Mouse (Mus musculus) limb, embryonic 10.5 days (tissue): ENCODE data around the gene Hmbs. TPM values are rescaled to one million over a fixed set of nuclear protein-coding genes. Genes with fewer than 3 reads are reported as not detected.
"Not testable (repeated sequence)": the region's sequence is repeated elsewhere in the genome, so short reads cannot be mapped to it uniquely, and the experiment has no call there.

Experiments
- DNase-seq: peaks from one replicate; pipeline ENCODE4 v3.0.0-alpha.2; 2017; ENCODE audit warnings: low spot score
- H3K27ac ChIP-seq: fragments of 300-500 bp; sonication (generic); 2 replicates; pipeline ENCODE4 v1.5.1; 2016; ENCODE audit warnings: mild to moderate bottlenecking
- H3K27me3 ChIP-seq: fragments of 300-500 bp; sonication (generic); 2 replicates; pipeline ENCODE4 v1.6.1; 2016; ENCODE audit warnings: low read depth, mild to moderate bottlenecking; ENCODE audit not compliant: poor library complexity, severe bottlenecking
- H3K36me3 ChIP-seq: fragments of 300-500 bp; sonication (generic); 2 replicates; pipeline ENCODE4 v1.6.1; 2016; ENCODE audit warnings: mild to moderate bottlenecking, moderate library complexity
- H3K4me1 ChIP-seq: fragments of 300-500 bp; sonication (generic); 2 replicates; pipeline ENCODE4 v1.6.1; 2016
- H3K4me3 ChIP-seq: fragments of 300-500 bp; sonication (generic); 2 replicates; pipeline ENCODE4 v1.5.1; 2016; ENCODE audit warnings: mild to moderate bottlenecking, moderate library complexity
- H3K9me3 ChIP-seq: fragments of 300-500 bp; sonication (generic); replicated peaks from 2 replicates; pipeline ENCODE4 v1.6.1; 2016; ENCODE audit warnings: mild to moderate bottlenecking
- WGBS: fragments of 180-500 bp; shearing (Covaris S2); methylation state at CpG from one replicate; pipeline ENCODE4 v1.1.7; 2016; 5-methylcytosine and 5-hydroxymethylcytosine counted together
- polyA plus RNA-seq: library from polyadenylated mRNA; unstranded; fragments of >200 nt; fragmentation: Nextera tagmentation; extraction: Ambion mirVana; gene quantifications from 2 replicates; pipeline ENCODE4 v1.2.1, GENCODE M21; 2016

The Hmbs gene
- polyA plus RNA-seq, 1 experiment from 2014 or later: 174 TPM

DNA sequence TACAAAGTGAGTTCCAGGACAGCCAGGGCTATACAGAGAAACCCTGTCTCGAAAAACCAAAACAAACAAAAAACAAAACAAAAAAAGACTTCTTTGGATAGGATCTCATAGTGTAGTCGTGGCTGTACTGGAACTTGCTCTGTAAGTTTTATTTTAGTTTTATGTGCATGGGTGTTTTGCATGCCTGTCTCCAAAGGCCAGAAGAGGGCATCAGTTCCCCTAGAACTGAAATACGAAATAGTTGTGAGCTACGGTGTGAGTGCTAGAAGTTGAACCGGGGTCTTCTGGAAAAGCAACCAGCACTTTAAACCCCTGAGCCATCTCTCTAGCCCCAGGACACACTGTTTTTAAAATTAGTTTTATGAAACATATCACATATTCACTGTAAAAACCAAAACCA, 5.5 kb downstream of the Hmbs start:
- Histone ChIP-seq H3K9me3 (peaks cover 2% of the 10 kb centered on the region; the same call in 1 of the 2 replicates), H3K4me3 (no peak overlapping the region), H3K4me1 (peaks cover 32% of the 10 kb centered on the region), H3K36me3 (peaks cover 67% of the 10 kb centered on the region), H3K27ac (no peak overlapping the region), H3K27me3 (no peaks in the 10 kb centered on the region)
- no peak for DNase-seq
- 84% methylated on average over 5 of the region's 5 CpGs for WGBS

DNA sequence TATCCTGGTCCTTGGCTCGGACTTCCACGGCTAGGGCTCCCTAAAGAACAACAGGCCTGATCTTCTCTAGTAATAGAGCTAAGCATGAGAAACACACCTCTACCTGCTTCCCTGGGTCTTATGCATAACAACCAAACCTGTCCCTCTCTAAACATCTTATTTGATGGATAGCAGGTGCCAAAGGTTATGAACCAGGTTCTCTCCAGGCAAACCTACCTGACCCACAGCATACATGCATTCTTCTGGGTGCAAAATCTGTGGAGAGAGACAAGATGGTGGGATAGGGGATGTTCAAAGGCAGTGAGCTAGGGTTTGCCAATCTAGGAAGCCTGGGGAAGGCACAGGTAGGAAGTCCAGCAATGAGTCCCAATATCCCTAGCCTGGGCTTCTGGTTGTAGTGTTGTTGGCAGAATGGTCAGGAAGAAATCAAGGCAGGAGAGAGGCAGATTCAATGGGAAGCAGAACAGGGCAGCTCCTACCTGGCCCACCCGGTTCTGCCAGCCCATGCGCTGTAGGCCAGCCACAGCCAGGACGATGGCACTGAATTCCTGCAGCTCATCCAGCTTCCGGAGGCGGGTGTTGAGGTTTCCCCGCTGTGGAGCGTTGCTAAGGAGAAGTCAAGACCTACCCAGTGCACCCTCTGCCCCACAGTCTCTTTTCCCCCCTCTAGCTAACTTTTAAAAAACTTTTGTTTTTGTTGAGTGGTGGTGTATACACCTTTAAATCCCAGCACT, 6.4 kb downstream of the Hmbs start:
- DNase-seq: no peak
- peaks cover 76% of the 10 kb centered on the region for H3K36me3 ChIP-seq
- peak overlapping the region; percentile 98 for H3K4me3 ChIP-seq
- peaks cover 22% of the 10 kb centered on the region for H3K4me1 ChIP-seq
- no peaks in the 10 kb centered on the region for H3K27me3 ChIP-seq
- peaks cover 2% of the 10 kb centered on the region; the same call in 1 of the 2 replicates for H3K9me3 ChIP-seq
- peak overlapping the region; percentile 11; the same call in 1 of the 2 replicates for H3K27ac ChIP-seq
- WGBS: 69% methylated on average over 9 of the region's 9 CpGs

DNA sequence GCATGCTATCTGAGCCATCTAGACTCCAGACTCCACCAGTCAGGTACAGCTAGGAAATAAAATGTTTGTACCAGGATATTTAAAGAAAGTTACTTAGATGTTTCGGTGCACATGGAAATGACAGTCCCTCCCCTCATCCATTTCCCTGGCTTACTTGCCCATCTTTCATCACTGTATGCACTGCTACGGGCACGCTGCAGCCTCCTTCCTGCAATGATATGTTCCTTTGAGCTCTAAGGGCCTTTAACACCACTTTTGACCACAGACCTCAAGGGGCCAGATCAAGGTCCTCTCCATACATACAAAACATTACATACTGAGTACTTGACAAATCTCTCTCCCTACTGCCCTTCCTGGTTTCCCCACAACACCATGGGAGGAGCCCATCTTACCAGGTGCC, 7.1 kb downstream of the Hmbs start:
- Histone ChIP-seq H3K27me3 (no peaks in the 10 kb centered on the region), H3K4me3 (peak overlapping the region; percentile 98), H3K27ac (no peak overlapping the region), H3K9me3 (peaks cover 2% of the 10 kb centered on the region; the same call in 1 of the 2 replicates), H3K4me1 (peaks cover 16% of the 10 kb centered on the region), H3K36me3 (peaks cover 81% of the 10 kb centered on the region)
- DNase-seq: no peak
- 83% methylated on average over 3 of the region's 3 CpGs for WGBS

DNA sequence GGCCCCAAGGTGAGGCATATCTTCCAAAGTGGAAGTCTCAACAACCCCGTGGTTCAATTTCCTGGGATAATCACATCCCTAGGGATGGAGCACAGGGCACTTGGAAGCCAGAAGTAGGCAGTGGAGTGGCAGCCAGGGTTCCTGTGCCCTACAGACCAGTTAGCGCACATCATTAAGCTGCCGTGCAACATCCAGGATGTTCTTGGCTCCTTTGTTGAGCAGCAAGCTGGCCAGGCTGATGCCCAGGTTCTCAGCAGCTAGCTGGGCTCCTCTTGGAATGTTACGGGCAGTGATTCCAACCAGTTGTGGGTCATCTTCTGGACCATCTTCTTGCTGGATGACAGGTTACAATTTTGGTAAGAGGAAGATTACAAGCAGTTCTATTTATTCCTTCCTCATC, 7.5 kb downstream of the Hmbs start:
- H3K9me3 ChIP-seq, DNase-seq, H3K27me3 ChIP-seq, H3K27ac ChIP-seq: not testable (repeated sequence)
- 52% methylated on average over 4 of the region's 4 CpGs for WGBS
- H3K4me1 ChIP-seq: peaks cover 15% of the 10 kb centered on the region
- H3K36me3 ChIP-seq: peaks cover 81% of the 10 kb centered on the region
- peak overlapping the region; percentile 98 for H3K4me3 ChIP-seq

DNA sequence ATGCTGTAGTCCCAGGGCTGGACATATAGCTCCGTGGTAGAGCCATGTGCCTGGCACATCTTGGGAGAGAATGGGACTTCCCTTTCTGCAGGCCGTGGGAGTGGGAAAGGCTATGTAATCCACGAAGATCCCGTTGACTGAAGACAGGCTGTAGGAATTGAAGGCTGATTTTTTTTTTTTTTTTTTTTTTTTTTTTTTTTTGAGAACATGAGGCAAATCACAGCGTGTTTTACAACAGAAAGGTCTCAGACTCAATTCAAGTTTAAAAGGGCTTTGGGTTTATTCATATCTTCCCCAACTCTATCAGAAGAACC, 8.0 kb downstream of the Hmbs start:
- peaks cover 81% of the 10 kb centered on the region for H3K36me3 ChIP-seq

DNA sequence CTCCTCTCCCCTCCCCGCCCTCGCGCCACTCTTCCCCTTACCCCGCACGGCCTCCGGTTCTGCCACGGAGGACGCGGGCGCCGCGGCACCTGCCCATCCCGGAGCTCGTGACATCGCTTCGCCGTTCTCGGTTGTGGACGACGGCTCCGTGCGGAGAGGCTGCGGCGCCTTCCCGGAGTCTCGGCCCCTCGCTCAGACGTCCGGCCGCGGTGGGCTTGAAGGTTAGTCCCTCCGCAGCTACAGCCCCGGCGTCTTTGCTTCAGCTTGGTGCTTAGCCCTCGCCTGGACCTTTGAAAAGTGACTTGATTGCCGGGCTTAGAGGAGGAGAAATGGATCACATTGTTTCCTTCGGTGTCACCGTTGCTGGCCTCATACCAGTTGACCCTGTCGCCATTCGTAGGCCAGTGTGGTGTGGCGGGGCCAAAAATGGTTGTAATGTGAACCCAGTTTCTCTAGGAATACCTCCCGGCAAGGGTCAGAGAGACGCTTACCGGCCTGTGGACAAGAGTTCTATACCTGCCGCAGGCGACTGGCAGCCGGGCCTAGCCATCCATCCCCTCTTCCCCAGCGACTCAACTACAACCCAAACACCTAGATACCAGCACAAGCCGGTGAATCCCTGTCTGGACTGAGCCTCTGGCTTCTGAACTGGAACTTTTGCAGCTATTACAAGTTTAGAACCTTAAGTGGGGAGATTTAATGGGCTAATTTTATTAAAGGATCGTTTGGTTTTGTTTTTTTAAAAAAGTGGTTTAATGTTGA, 8.5 kb downstream of the Hmbs start:
- Histone ChIP-seq H3K9me3 (peaks cover 2% of the 10 kb centered on the region; the same call in 1 of the 2 replicates), H3K36me3 (peaks cover 81% of the 10 kb centered on the region), H3K4me1 (peaks cover 15% of the 10 kb centered on the region), H3K27ac (peak overlapping the region; percentile 98), H3K27me3 (no peaks in the 10 kb centered on the region), H3K4me3 (peak overlapping the region; percentile 98)
- no peak for DNase-seq
- WGBS: under 1% methylated on average over 50 of the region's 50 CpGs

More for the DNA sequence above, 8.0 kb downstream of the Hmbs start:
- Histone ChIP-seq H3K27me3 (no peaks in the 10 kb centered on the region), H3K9me3 (peaks cover 2% of the 10 kb centered on the region; the same call in 1 of the 2 replicates), H3K27ac (peak overlapping the region; percentile 98), H3K4me1 (peaks cover 15% of the 10 kb centered on the region), H3K4me3 (peak overlapping the region; percentile 98)
- 4% methylated on average over 5 of the region's 5 CpGs for WGBS
- no peak for DNase-seq

DNA sequence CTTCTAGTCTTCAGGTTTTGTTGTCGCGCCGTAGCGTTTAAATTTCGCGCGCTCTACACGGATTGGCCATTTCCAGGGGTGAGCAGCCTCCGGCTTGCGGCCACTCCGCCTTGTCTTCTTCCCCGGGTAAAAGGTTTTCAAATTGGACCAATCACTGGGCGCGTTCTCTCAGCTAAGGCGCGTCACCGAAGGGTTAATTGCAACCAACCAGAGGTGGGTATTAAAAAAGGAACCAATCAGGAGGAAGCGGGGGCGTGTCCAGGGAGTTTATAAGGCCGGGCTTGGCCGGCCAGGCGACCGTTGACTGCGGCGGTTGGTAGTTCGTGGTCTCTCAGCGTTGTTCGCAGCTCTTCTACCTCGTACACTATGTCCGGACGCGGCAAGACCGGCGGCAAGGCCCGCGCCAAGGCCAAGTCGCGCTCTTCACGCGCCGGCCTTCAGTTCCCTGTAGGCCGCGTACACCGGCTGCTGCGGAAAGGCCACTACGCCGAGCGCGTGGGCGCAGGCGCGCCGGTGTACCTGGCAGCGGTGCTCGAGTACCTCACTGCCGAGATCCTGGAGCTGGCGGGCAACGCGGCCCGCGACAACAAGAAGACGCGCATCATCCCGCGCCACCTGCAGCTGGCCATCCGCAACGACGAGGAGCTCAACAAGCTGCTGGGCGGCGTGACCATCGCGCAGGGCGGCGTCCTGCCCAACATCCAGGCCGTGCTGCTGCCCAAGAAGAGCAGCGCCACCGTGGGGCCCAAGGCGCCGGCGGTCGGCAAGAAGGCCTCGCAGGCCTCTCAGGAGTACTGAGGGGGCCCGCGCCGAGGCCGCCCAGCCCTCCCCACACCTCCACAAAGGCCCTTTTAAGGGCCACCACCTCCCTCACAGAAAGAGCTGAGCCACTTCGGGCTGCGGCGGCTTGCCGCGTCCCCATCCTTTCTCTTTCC, 9.4 kb downstream of the Hmbs start, which contains the start of gene H2afx:
TSS of gene H2afx (plus strand) at position 299 of the 935 bp plus-strand sequence.
- under 1% methylated on average over 91 of the region's 91 CpGs for WGBS
- H3K27me3 ChIP-seq: no peaks in the 10 kb centered on the region
- DNase-seq: peak; percentile 98
- peak within 1 kb of the TSS; percentile 98 for H3K27ac ChIP-seq
- H3K9me3 ChIP-seq: peaks cover 2% of the 10 kb centered on the region; the same call in 1 of the 2 replicates
- H3K4me3 ChIP-seq: peak within 1 kb of the TSS; percentile 98
- peaks cover 83% of the 10 kb centered on the region for H3K36me3 ChIP-seq
- peaks cover 15% of the 10 kb centered on the region for H3K4me1 ChIP-seq

DNA sequence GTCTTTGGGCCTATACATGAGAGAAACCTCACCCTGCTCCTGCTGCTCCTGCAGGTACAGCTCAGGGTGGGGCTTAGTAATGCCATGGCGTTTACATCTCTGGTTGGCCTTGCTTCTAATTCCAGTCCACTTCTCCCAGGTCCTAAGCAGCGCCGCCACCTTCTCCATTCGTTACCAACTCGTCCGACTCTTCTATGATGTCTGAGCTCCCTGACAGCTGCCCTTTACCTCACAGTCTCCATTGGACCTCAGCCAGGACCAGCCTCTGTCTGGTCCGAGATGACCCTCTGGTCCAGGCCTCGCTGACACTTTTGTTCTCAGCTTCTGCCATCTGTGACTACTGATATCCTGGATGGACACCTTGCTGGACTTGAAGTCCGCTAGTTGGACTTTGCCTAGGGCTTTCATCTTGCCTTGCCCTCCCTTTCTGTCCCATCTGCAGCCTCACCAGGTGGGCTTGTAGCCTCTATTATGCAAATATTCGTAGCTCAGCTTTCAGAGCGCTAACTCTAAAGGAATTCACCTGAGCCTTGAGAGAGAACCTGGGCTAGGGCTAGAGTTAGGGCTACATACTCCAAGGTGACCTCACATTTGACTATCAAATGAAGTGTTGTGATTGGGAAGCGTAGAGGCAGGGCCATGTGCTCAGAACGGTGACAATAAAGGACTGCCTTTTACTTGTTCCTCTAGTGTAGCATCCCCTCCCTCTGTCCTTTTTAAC, 10.9 kb downstream of the Hmbs start:
- Histone ChIP-seq H3K4me1 (peaks cover 15% of the 10 kb centered on the region), H3K27ac (peak overlapping the region; percentile 98; the same call in 1 of the 2 replicates), H3K9me3 (peaks cover 2% of the 10 kb centered on the region; the same call in 1 of the 2 replicates), H3K4me3 (peak overlapping the region; percentile 98; the same call in 1 of the 2 replicates), H3K36me3 (peaks cover 84% of the 10 kb centered on the region), H3K27me3 (no peaks in the 10 kb centered on the region)
- 96% methylated on average over 13 of the region's 13 CpGs for WGBS
- DNase-seq: no peak

DNA sequence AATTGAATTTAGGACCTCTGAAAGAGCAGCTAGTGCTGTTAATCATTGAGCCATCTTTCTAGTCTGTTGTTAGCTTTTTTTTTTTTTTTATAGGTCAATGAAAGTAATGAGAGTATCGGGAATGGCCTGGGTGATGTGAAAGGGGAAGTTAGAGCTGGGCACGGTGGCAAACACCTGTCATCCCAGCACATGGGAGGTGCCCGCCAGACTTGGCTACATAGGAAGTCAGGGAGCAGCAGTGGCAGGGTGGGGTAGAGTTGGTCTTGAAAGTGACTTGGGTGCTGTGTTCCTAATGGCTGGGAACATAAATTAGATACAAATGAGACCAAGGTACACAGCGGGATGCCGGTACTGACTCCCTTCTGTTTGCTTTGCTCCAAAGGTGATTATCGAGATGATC, 13.3 kb downstream of the Hmbs start:
- H3K27me3 ChIP-seq: no peaks in the 10 kb centered on the region
- 95% methylated on average over 6 of the region's 6 CpGs for WGBS
- peaks cover 2% of the 10 kb centered on the region; the same call in 1 of the 2 replicates for H3K9me3 ChIP-seq
- no peak overlapping the region for H3K4me3 ChIP-seq
- H3K4me1 ChIP-seq: peaks cover 14% of the 10 kb centered on the region
- DNase-seq: no peak
- H3K27ac ChIP-seq: no peak overlapping the region
- peaks cover 67% of the 10 kb centered on the region for H3K36me3 ChIP-seq

DNA sequence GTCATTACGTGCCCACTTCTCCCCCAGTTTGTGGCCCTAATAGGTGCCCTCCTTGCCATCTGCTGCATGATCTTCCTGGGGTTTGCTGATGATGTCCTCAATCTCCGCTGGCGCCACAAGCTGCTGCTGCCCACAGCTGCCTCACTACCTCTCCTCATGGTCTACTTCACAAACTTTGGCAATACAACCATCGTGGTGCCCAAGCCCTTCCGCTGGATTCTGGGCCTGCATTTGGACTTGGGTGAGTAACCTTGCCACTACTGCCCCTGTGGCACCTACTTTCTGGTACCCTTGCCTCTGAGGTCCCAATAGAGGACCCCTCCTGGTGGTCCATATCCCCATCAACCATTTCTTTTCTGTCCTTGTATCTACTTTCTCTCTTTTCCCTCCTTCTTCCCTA, 16.1 kb downstream of the Hmbs start:
- Histone ChIP-seq H3K9me3 (no peaks in the 10 kb centered on the region), H3K36me3 (peaks cover 52% of the 10 kb centered on the region), H3K4me1 (peaks cover 15% of the 10 kb centered on the region), H3K27ac (peak overlapping the region; percentile 95), H3K4me3 (peak overlapping the region; percentile 67), H3K27me3 (no peaks in the 10 kb centered on the region)
- no peak for DNase-seq
- WGBS: 97% methylated on average over 5 of the region's 5 CpGs

DNA sequence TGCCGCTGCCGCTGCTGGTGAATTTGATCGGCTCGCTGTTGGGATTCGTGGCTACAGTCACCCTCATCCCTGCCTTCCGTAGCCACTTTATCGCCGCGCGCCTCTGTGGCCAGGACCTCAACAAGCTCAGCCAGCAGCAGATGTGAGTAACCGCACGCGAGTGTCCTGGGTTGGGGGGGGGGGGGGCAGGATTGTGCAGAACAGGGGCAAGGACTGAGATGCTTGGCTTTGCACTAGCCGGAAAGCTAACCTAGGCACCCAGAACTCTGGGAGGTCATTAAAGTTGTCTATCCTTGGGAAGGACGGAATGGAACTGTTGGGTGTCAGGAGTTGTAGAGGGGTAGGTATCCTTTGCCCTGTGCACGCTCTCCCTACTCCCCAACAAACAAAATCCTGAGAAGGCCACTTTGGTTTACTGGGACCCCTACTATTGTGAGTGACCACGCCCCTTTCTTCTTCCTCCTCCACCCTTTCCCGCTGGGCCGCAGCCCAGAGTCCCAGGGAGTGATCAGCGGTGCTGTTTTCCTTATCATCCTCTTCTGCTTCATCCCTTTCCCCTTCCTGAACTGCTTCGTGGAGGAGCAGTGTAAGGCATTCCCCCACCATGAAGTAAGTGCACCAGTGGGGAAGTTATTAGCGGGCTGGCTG, 16.8 kb downstream of the Hmbs start:
- H3K27ac ChIP-seq: peak overlapping the region; percentile 95
- under 1% methylated on average over 22 of the region's 22 CpGs for WGBS
- peak overlapping the region; percentile 67 for H3K4me3 ChIP-seq
- no peaks in the 10 kb centered on the region for H3K9me3 ChIP-seq
- DNase-seq: no peak
- H3K27me3 ChIP-seq: no peaks in the 10 kb centered on the region
- peaks cover 45% of the 10 kb centered on the region for H3K36me3 ChIP-seq
- peaks cover 15% of the 10 kb centered on the region for H3K4me1 ChIP-seq
